Mouse (Mus musculus): ENCODE measurements around the gene Gprasp2. TPM values are rescaled to one million over a fixed set of nuclear protein-coding genes. Genes with fewer than 3 reads are reported as not detected.

The Gprasp2 gene
- 2.6 and 3.5 TPM in 2 replicates for polyA plus RNA-seq (2015; fragmentation: Nextera tagmentation; extraction: Ambion mirVana)

GRCm38 (mm10) chrX:135838521-135839360 is at the start of gene Gprasp2:
TSS of gene Gprasp2 (plus strand) at chrX:135839034.

GRCm38 (mm10) chrX:135797212-135797644 is 41.6 kb upstream of the Gprasp2 start, which contains the start of gene Bhlhb9:
TSS of gene Bhlhb9 (plus strand) at chrX:135797594.

Other genes with a start within 250 kb of the Gprasp2 start
- gene Nxf7, start 240.3 kb upstream of the Gprasp2 start, polyA plus RNA-seq (2015; fragmentation: Nextera tagmentation; extraction: Ambion mirVana): not detected in 2 replicates
- gene Prame, start 211.3 kb upstream of the Gprasp2 start, polyA plus RNA-seq (2015; fragmentation: Nextera tagmentation; extraction: Ambion mirVana): not detected in 2 replicates
- gene Tcp11x2, start 145.2 kb upstream of the Gprasp2 start, polyA plus RNA-seq (2015; fragmentation: Nextera tagmentation; extraction: Ambion mirVana): not detected in 2 replicates
- gene Tmsb15a, start 113.8 kb upstream of the Gprasp2 start, polyA plus RNA-seq (2015; fragmentation: Nextera tagmentation; extraction: Ambion mirVana): 0.54 and 0.58 TPM in 2 replicates
- 5.0 and 6.8 TPM in 2 replicates for gene Armcx5, start 96.3 kb upstream of the Gprasp2 start, polyA plus RNA-seq (2015; fragmentation: Nextera tagmentation; extraction: Ambion mirVana)
- gene Gprasp1, start 96.3 kb upstream of the Gprasp2 start, polyA plus RNA-seq (2015; fragmentation: Nextera tagmentation; extraction: Ambion mirVana): 7.3 and 9.5 TPM in 2 replicates
- gene Bhlhb9, start 41.4 kb upstream of the Gprasp2 start, polyA plus RNA-seq (2015; fragmentation: Nextera tagmentation; extraction: Ambion mirVana): 9.2 and 12.7 TPM in 2 replicates
- 22.9 and 31.0 TPM in 2 replicates for gene Arxes2, start 154.8 kb downstream of the Gprasp2 start, polyA plus RNA-seq (2015; fragmentation: Nextera tagmentation; extraction: Ambion mirVana)
- 10.1 and 12.9 TPM in 2 replicates for gene Arxes1, start 194.3 kb downstream of the Gprasp2 start, polyA plus RNA-seq (2015; fragmentation: Nextera tagmentation; extraction: Ambion mirVana)
- 8.3 and 8.5 TPM in 2 replicates for gene Bex2, start 229.2 kb downstream of the Gprasp2 start, polyA plus RNA-seq (2015; fragmentation: Nextera tagmentation; extraction: Ambion mirVana)
- 0.22 and 0.27 TPM in 2 replicates for gene Nxf3, start 246.2 kb downstream of the Gprasp2 start, polyA plus RNA-seq (2015; fragmentation: Nextera tagmentation; extraction: Ambion mirVana)

Measured in spleen, postnatal 0 days (tissue).